Comparison of ENCODE assay signal across 33 mouse cellular contexts in genomic region chr1:190388853-190389252, GRCm38 (mm10).
"Had no signal": no experiment of that assay in that cellular context is flagged by ENCODE, and none has a peak within 500 bp of the region (broad histone marks: within the 10 kb centered on the region; RNA-seq: fewer than 3 reads in every experiment).

No protein-coding gene starts in this region.

- H3K4me1 ChIP-seq: heart, embryonic 10.5 days; heart, embryonic 12.5 days; heart, embryonic 13.5 days; heart, embryonic 15.5 days; hindbrain, embryonic 12.5 days; kidney, embryonic 15.5 days had no signal

- H3K27me3 ChIP-seq: heart, embryonic 13.5 days; heart, embryonic 15.5 days; hindbrain, embryonic 12.5 days had no signal

- H3K4me3 ChIP-seq: heart, embryonic 10.5 days; heart, embryonic 12.5 days; heart, embryonic 13.5 days; heart, embryonic 15.5 days; hindbrain, embryonic 10.5 days; hindbrain, embryonic 12.5 days; hindbrain, embryonic 13.5 days; hindbrain, embryonic 15.5 days; kidney, embryonic 15.5 days; layer of hippocampus, adult 2 months; left cerebral cortex, adult 2 months had no signal

- H3K36me3 ChIP-seq: heart, embryonic 10.5 days; heart, embryonic 12.5 days; heart, embryonic 13.5 days; heart, embryonic 15.5 days; hindbrain, embryonic 10.5 days; hindbrain, embryonic 12.5 days; hindbrain, embryonic 13.5 days; hindbrain, embryonic 15.5 days; kidney, embryonic 15.5 days had no signal

- H3K9ac ChIP-seq: heart, embryonic 12.5 days; heart, embryonic 13.5 days; heart, embryonic 15.5 days; hindbrain, embryonic 12.5 days; hindbrain, embryonic 13.5 days; hindbrain, embryonic 14.5 days; hindbrain, embryonic 15.5 days; kidney, embryonic 15.5 days had no signal

- DNase-seq: heart, postnatal 10 days; heart, postnatal 14 days; heart, postnatal 36 days; heart, postnatal 4 days; kidney, adult 11 months; kidney, adult 18-20 months; kidney, adult 2 months; kidney, adult 8-10 months; kidney, adult 9 months; kidney, postnatal 10 days; kidney, postnatal 14 days; kidney, postnatal 25 days; kidney, postnatal 36 days; kidney, postnatal 4 days; layer of hippocampus, adult 9-11 months; layer of hippocampus, postnatal 36 days had no signal

- ATAC-seq: hindbrain, embryonic 16.5 days; hindbrain, postnatal 0 days; inflammation-experienced regulatory T-cells, adult 6 months had no signal

- H3K9me3 ChIP-seq: heart, embryonic 10.5 days; heart, embryonic 12.5 days; heart, embryonic 13.5 days; heart, embryonic 15.5 days; hindbrain, embryonic 10.5 days; hindbrain, embryonic 12.5 days; hindbrain, embryonic 13.5 days; hindbrain, embryonic 15.5 days; kidney, embryonic 15.5 days had no signal

- H3K27ac ChIP-seq: heart, embryonic 10.5 days; heart, embryonic 13.5 days; heart, embryonic 15.5 days; hindbrain, embryonic 12.5 days; hindbrain, embryonic 13.5 days; hindbrain, embryonic 14.5 days; hindbrain, embryonic 15.5 days; hindbrain, postnatal 0 days; kidney, embryonic 15.5 days; kidney, postnatal 0 days; layer of hippocampus, adult 2 months; left cerebral cortex, adult 2 months had no signal

- H3K4me2 ChIP-seq: heart, embryonic 11.5 days; heart, embryonic 12.5 days; heart, embryonic 13.5 days; heart, embryonic 15.5 days; hindbrain, embryonic 12.5 days; hindbrain, embryonic 13.5 days; hindbrain, embryonic 14.5 days; hindbrain, embryonic 15.5 days; kidney, embryonic 15.5 days had no signal
